ENCODE assay signal across 9 mouse cellular contexts in the genomic region with DNA sequence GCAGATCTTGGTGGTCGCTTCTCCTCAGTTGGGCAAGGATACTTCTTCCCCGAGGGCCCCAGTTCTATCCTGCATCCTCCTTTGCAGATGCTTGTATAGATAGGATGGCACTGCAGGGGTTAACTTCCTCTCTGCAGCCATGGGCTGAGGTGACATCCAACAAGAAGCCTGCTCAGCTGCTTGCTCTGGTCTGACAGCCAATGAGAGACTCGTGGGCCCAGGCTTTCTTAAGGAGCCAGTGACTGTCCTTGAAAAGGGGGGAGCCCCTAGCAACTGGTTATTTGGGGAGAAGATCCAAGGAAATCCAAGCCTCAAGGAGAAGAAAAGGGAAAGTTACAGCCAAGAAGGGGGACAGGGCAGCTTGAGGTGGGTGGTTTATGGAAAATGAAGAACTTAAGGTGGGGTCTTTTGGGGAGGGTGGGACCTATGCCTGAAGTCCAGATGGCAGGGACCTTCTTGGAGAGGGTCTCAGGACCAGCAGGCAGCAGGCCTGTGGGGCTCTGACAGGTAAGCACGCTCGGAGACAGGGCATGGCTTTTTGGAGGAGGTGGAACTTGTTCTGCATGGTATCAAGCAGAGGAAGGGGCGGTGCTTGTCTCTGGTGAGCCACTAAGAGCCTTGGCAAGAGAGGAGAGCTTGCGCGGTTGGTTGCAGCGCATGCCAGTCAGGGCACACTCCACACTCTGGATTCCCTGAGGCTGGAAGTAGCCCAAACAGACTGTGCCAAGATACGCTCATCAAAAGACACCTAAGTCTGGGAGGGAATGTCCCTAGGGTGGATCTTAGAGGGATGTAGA. TPM values are rescaled to one million over a fixed set of nuclear protein-coding genes. Genes with fewer than 3 reads are reported as not detected.
DNase-seq lines count a peak whose midpoint lies in the region; ATAC-seq and TF ChIP-seq lines count a peak whose summit lies in the region.
"Had no signal": no experiment of that assay in that cellular context is flagged by ENCODE, and none has a peak within 500 bp of the region (broad histone marks: within the 10 kb centered on the region; RNA-seq: fewer than 3 reads in every experiment).

No protein-coding gene starts in this region.

- peaks cover 20% of the 10 kb centered on the region for H3K27me3 ChIP-seq in embryonic facial prominence, embryonic 12.5 days
- no peaks in the 10 kb centered on the region; the same call in 1 of the 2 replicates for H3K27me3 ChIP-seq in hindbrain, embryonic 16.5 days (replicated peaks; ENCODE audit: control insufficient read depth, insufficient read depth, low read length)
- no peaks in the 10 kb centered on the region for H3K27me3 ChIP-seq in stomach, postnatal 0 days (ENCODE audit: control insufficient read depth, insufficient read depth, low read length)

- peaks cover 37% of the 10 kb centered on the region for H3K36me3 ChIP-seq in embryonic facial prominence, embryonic 12.5 days
- peaks cover 39% of the 10 kb centered on the region for H3K36me3 ChIP-seq in hindbrain, embryonic 16.5 days (ENCODE audit: control insufficient read depth, insufficient read depth, low read length)
- H3K36me3 ChIP-seq in stomach, postnatal 0 days (ENCODE audit: control insufficient read depth, insufficient read depth, low read length) = no peaks in the 10 kb centered on the region; the same call in 1 of the 2 replicates

- 54% methylated on average over 10 of the region's 10 CpGs for WGBS in embryonic facial prominence, embryonic 12.5 days
- WGBS in hindbrain, embryonic 16.5 days = 50% methylated on average over 10 of the region's 10 CpGs
- 50% methylated on average over 10 of the region's 10 CpGs for WGBS in stomach, postnatal 0 days

- no peaks in the 10 kb centered on the region for H3K9me3 ChIP-seq in embryonic facial prominence, embryonic 12.5 days
- no peaks in the 10 kb centered on the region for H3K9me3 ChIP-seq in hindbrain, embryonic 16.5 days (ENCODE audit: control insufficient read depth, low read length)
- H3K9me3 ChIP-seq in stomach, postnatal 0 days (ENCODE audit: control insufficient read depth, low read length) = no peaks in the 10 kb centered on the region

- H3K27ac ChIP-seq in embryonic facial prominence, embryonic 12.5 days = no peak overlapping the region
- peak overlapping the region; percentile 56; the same call in 1 of the 2 replicates for H3K27ac ChIP-seq in hindbrain, embryonic 16.5 days (ENCODE audit: low read depth, low read length)
- H3K27ac ChIP-seq in left cerebral cortex, adult 2 months = peak overlapping the region; percentile 87
- H3K27ac ChIP-seq in stomach, postnatal 0 days (replicated peaks) = no peak overlapping the region

- no peak overlapping the region for H3K9ac ChIP-seq in embryonic facial prominence, embryonic 12.5 days
- H3K9ac ChIP-seq in hindbrain, embryonic 16.5 days (ENCODE audit: low read depth, low read length) = no peak overlapping the region
- H3K9ac ChIP-seq in stomach, postnatal 0 days (ENCODE audit: low read length) = no peak overlapping the region

- intact Hi-C loops in left cerebral cortex, adult 2 months (cut with DNase I) = no loop called here

- TF ChIP-seq CTCF in left cerebral cortex, adult 2 months (IDR thresholded peaks at IDR 0.05) = no peak
- no peak for TF ChIP-seq CTCF in stomach, postnatal 0 days (IDR thresholded peaks at IDR 0.05; ENCODE audit: low read depth)

- peak; percentile 91 for DNase-seq in ES-CJ7 (ENCODE audit: low read depth, low spot score)
- peak; percentile 94 for DNase-seq in ZHBTc4 (ENCODE audit: low read depth, low spot score)
- DNase-seq in left cerebral cortex, adult 2 months (ENCODE audit: extremely low spot score in 1 of 2, low spot score in 2 of 2) = peak; percentile 86 to 88
- peak; percentile 78 for DNase-seq in stomach, postnatal 0 days (ENCODE audit: low spot score)
- no peak for DNase-seq in spleen, postnatal 4 days (ENCODE audit: low spot score in 2 of 2)

- peaks cover 6% of the 10 kb centered on the region; the same call in 1 of the 2 replicates for H3K4me1 ChIP-seq in embryonic facial prominence, embryonic 12.5 days
- peaks cover 21% of the 10 kb centered on the region for H3K4me1 ChIP-seq in hindbrain, embryonic 16.5 days (ENCODE audit: control insufficient read depth, insufficient read depth, low read depth, low read length)
- H3K4me1 ChIP-seq in stomach, postnatal 0 days (replicated peaks; ENCODE audit: control insufficient read depth, insufficient read depth) = 0 out of 2 replicates have a peak, but pooled peaks cover 4% of the 10 kb centered on the region

- TF ChIP-seq EP300 in stomach, postnatal 0 days (optimal IDR thresholded peaks at IDR 0.05) = no peak

- 0 out of 2 replicates have a peak overlapping the region, but pooled peaks have one; percentile 0 for H3K4me2 ChIP-seq in embryonic facial prominence, embryonic 12.5 days (replicated peaks)
- H3K4me2 ChIP-seq in hindbrain, embryonic 16.5 days (ENCODE audit: low read length) = peak overlapping the region; percentile 51
- H3K4me2 ChIP-seq in stomach, postnatal 0 days (replicated peaks; ENCODE audit: low read depth) = no peak overlapping the region

- H3K4me3 ChIP-seq in embryonic facial prominence, embryonic 12.5 days = no peak overlapping the region
- peak overlapping the region; percentile 29 for H3K4me3 ChIP-seq in hindbrain, embryonic 16.5 days (ENCODE audit: low read length)
- H3K4me3 ChIP-seq in left cerebral cortex, adult 2 months = peak overlapping the region; percentile 48
- H3K4me3 ChIP-seq in stomach, postnatal 0 days (ENCODE audit: low read depth, low read length) = no peak overlapping the region

- peak; percentile 37; the same call in 1 of the 2 replicates for ATAC-seq in embryonic facial prominence, embryonic 12.5 days (ENCODE audit: insufficient number of reproducible peaks, insufficient read depth, low FRiP score, low TSS enrichment)
- ATAC-seq in hindbrain, embryonic 16.5 days = peak; percentile 82
- ATAC-seq in megakaryocyte-erythroid progenitor cell, adult 5-6 weeks (replicated peaks; ENCODE audit: low FRiP score, low TSS enrichment, poor library complexity, severe bottlenecking) = peak; percentile 83
- ATAC-seq in stomach, postnatal 0 days (ENCODE audit: low FRiP score, low TSS enrichment) = peak; percentile 85

RNA-seq across cellular contexts. Expression of gene Lrfn1, which starts 12.8 kb away (rescaled TPM):
- polyA plus RNA-seq in embryonic facial prominence, embryonic 12.5 days (2016; fragmentation: Nextera tagmentation; extraction: Ambion mirVana) = 9.9 and 10.7 TPM in 2 replicates
- 15.1 and 17.3 TPM in 2 replicates for polyA plus RNA-seq in hindbrain, embryonic 16.5 days (2015; fragmentation: Nextera tagmentation; extraction: Ambion mirVana)
- total RNA-seq in left cerebral cortex, adult 2 months (2021) = 100 to 1,000 TPM in 1 of 2 experiments, 10 to 100 TPM in 1; 96.7 to 105 TPM
- total RNA-seq in megakaryocyte-erythroid progenitor cell, adult 5-6 weeks (2014; fragmentation: Nextera tagmentation) = 0.44 and 0.82 TPM in 2 replicates
- 0.08 and 0.09 TPM in 2 replicates for total RNA-seq in megakaryocyte-erythroid progenitor cell, adult 5-6 weeks (2017)
- polyA plus RNA-seq in stomach, postnatal 0 days (2015; fragmentation: Nextera tagmentation; extraction: Ambion mirVana) = 0.96 and 1.3 TPM in 2 replicates

RNA-seq across cellular contexts. Expression of gene Gmfg, which starts 27.4 kb away (rescaled TPM):
- 7.5 and 8.3 TPM in 2 replicates for polyA plus RNA-seq in embryonic facial prominence, embryonic 12.5 days (2016; fragmentation: Nextera tagmentation; extraction: Ambion mirVana)
- polyA plus RNA-seq in hindbrain, embryonic 16.5 days (2015; fragmentation: Nextera tagmentation; extraction: Ambion mirVana) = 2.5 and 3.8 TPM in 2 replicates
- total RNA-seq in left cerebral cortex, adult 2 months (2021) = 1 to 10 TPM; 1.3 to 1.6 TPM
- 79.4 and 81.5 TPM in 2 replicates for total RNA-seq in megakaryocyte-erythroid progenitor cell, adult 5-6 weeks (2014; fragmentation: Nextera tagmentation)
- 179 and 328 TPM in 2 replicates for total RNA-seq in megakaryocyte-erythroid progenitor cell, adult 5-6 weeks (2017)
- polyA plus RNA-seq in stomach, postnatal 0 days (2015; fragmentation: Nextera tagmentation; extraction: Ambion mirVana) = 18.9 and 23.1 TPM in 2 replicates

RNA-seq across cellular contexts. Expression of gene Ifnl2, which starts 45.6 kb away (rescaled TPM):
- polyA plus RNA-seq in embryonic facial prominence, embryonic 12.5 days (2016; fragmentation: Nextera tagmentation; extraction: Ambion mirVana) = not detected in 2 replicates
- polyA plus RNA-seq in hindbrain, embryonic 16.5 days (2015; fragmentation: Nextera tagmentation; extraction: Ambion mirVana) = not detected in 2 replicates
- total RNA-seq in left cerebral cortex, adult 2 months (2021) = not detected
- total RNA-seq in megakaryocyte-erythroid progenitor cell, adult 5-6 weeks (2014; fragmentation: Nextera tagmentation) = not detected in 2 replicates
- not detected in 2 replicates for total RNA-seq in megakaryocyte-erythroid progenitor cell, adult 5-6 weeks (2017)
- polyA plus RNA-seq in stomach, postnatal 0 days (2015; fragmentation: Nextera tagmentation; extraction: Ambion mirVana) = not detected in 2 replicates
- polyA plus RNA-seq: intestine, embryonic 14.5 days had no signal

RNA-seq across cellular contexts. Expression of gene Ifnl3, which starts 58.0 kb away (rescaled TPM):
- not detected in 2 replicates for polyA plus RNA-seq in embryonic facial prominence, embryonic 12.5 days (2016; fragmentation: Nextera tagmentation; extraction: Ambion mirVana)
- not detected in 2 replicates for polyA plus RNA-seq in hindbrain, embryonic 16.5 days (2015; fragmentation: Nextera tagmentation; extraction: Ambion mirVana)
- total RNA-seq in left cerebral cortex, adult 2 months (2021) = not detected
- not detected in 2 replicates for total RNA-seq in megakaryocyte-erythroid progenitor cell, adult 5-6 weeks (2014; fragmentation: Nextera tagmentation)
- total RNA-seq in megakaryocyte-erythroid progenitor cell, adult 5-6 weeks (2017) = not detected in 2 replicates
- polyA plus RNA-seq in stomach, postnatal 0 days (2015; fragmentation: Nextera tagmentation; extraction: Ambion mirVana) = not detected in 2 replicates
- polyA plus RNA-seq: intestine, embryonic 14.5 days had no signal

Comparison
In these comparisons a context has a peak if more than half of its experiments do, and no peak if none do; other contexts are left out.
1. DNase-seq: peak in ES-CJ7 (single experiment), ZHBTc4 (single experiment), left cerebral cortex, adult 2 months (2 of 2) and stomach, postnatal 0 days (single experiment); none in spleen, postnatal 4 days (0 of 2).
2. H3K27ac ChIP-seq: peak in hindbrain, embryonic 16.5 days (single experiment) and left cerebral cortex, adult 2 months (single experiment); none in embryonic facial prominence, embryonic 12.5 days (single experiment) and stomach, postnatal 0 days (single experiment).
3. H3K4me3 ChIP-seq: peak in hindbrain, embryonic 16.5 days (single experiment) and left cerebral cortex, adult 2 months (single experiment); none in embryonic facial prominence, embryonic 12.5 days (single experiment) and stomach, postnatal 0 days (single experiment).
4. Peak in every context shown above with its lines, with median percentiles within 50 percentile points of each other: ATAC-seq.